Mouse (Mus musculus): ENCODE measurements around the gene Apba1. TPM values are rescaled to one million over a fixed set of nuclear protein-coding genes. Genes with fewer than 3 reads are reported as not detected.

Gene Apba1
- polyA plus RNA-seq, 1 experiment = 80.4 TPM

GRCm38 (mm10) chr19:23980598-23980997 is 221.9 kb downstream of the Apba1 start:
- Histone ChIP-seq H3K4me3 (replicated peaks; ENCODE audit: insufficient read depth, low read depth, low read length) (no peak overlapping the region), H3K27ac (ENCODE audit: insufficient read depth, low read length) (no peak overlapping the region), H3K27me3 (ENCODE audit: control insufficient read depth, insufficient read depth, low read length) (no peaks in the 10 kb centered on the region), H3K4me1 (ENCODE audit: control insufficient read depth, insufficient read depth, low read length) (no peaks in the 10 kb centered on the region)
- TF ChIP-seq CTCF (IDR thresholded peaks at IDR 0.05; ENCODE audit: borderline replicate concordance, insufficient read depth, low read depth, low read length) = no peak
- no peak for TF ChIP-seq POLR2A (IDR thresholded peaks at IDR 0.05; ENCODE audit: borderline replicate concordance, insufficient read depth, low read length)
- DNase-seq = no peak
- 50% methylated on average over 3 of the region's 3 CpGs for WGBS

- Histone ChIP-seq H3K4me1 (ENCODE audit: control insufficient read depth, insufficient read depth, low read length) (no peaks in the 10 kb centered on the region), H3K4me3 (replicated peaks; ENCODE audit: insufficient read depth, low read depth, low read length) (no peak overlapping the region), H3K27ac (ENCODE audit: insufficient read depth, low read length) (no peak overlapping the region), H3K27me3 (ENCODE audit: control insufficient read depth, insufficient read depth, low read length) (no peaks in the 10 kb centered on the region)
- 61% methylated on average over 6 of the region's 6 CpGs for WGBS
- TF ChIP-seq POLR2A (IDR thresholded peaks at IDR 0.05; ENCODE audit: borderline replicate concordance, insufficient read depth, low read length) (no peak), CTCF (IDR thresholded peaks at IDR 0.05; ENCODE audit: borderline replicate concordance, insufficient read depth, low read depth, low read length) (no peak)
- DNase-seq = no peak
Measured at GRCm38 (mm10) chr19:23984186-23984585, 225.5 kb downstream of the Apba1 start.

- no peaks in the 10 kb centered on the region for H3K4me1 ChIP-seq (ENCODE audit: control insufficient read depth, insufficient read depth, low read length)
- no peaks in the 10 kb centered on the region for H3K27me3 ChIP-seq (ENCODE audit: control insufficient read depth, insufficient read depth, low read length)
- TF ChIP-seq POLR2A (IDR thresholded peaks at IDR 0.05; ENCODE audit: borderline replicate concordance, insufficient read depth, low read length) = no peak
- no peak for TF ChIP-seq CTCF (IDR thresholded peaks at IDR 0.05; ENCODE audit: borderline replicate concordance, insufficient read depth, low read depth, low read length)
- H3K4me3 ChIP-seq (replicated peaks; ENCODE audit: insufficient read depth, low read depth, low read length) = no peak overlapping the region
- H3K27ac ChIP-seq (ENCODE audit: insufficient read depth, low read length) = no peak overlapping the region
- WGBS = 43% methylated on average over 2 of the region's 2 CpGs
- DNase-seq = no peak
Measured at GRCm38 (mm10) chr19:23987291-23987690, 228.6 kb downstream of the Apba1 start.

GRCm38 (mm10) chr19:23988166-23988565 is 229.5 kb downstream of the Apba1 start:
- no peak for DNase-seq
- Histone ChIP-seq H3K4me3 (replicated peaks; ENCODE audit: insufficient read depth, low read depth, low read length) (no peak overlapping the region), H3K27me3 (ENCODE audit: control insufficient read depth, insufficient read depth, low read length) (no peaks in the 10 kb centered on the region), H3K4me1 (ENCODE audit: control insufficient read depth, insufficient read depth, low read length) (no peaks in the 10 kb centered on the region), H3K27ac (ENCODE audit: insufficient read depth, low read length) (no peak overlapping the region)
- TF ChIP-seq POLR2A (IDR thresholded peaks at IDR 0.05; ENCODE audit: borderline replicate concordance, insufficient read depth, low read length) = no peak
- no peak for TF ChIP-seq CTCF (IDR thresholded peaks at IDR 0.05; ENCODE audit: borderline replicate concordance, insufficient read depth, low read depth, low read length)
- WGBS = 81% methylated on average over 4 of the region's 4 CpGs

- no peaks in the 10 kb centered on the region for H3K4me1 ChIP-seq (ENCODE audit: control insufficient read depth, insufficient read depth, low read length)
- WGBS = 58% methylated on average over 10 of the region's 10 CpGs
- DNase-seq = no peak
- H3K27me3 ChIP-seq (ENCODE audit: control insufficient read depth, insufficient read depth, low read length) = no peaks in the 10 kb centered on the region
- H3K27ac ChIP-seq (ENCODE audit: insufficient read depth, low read length) = no peak overlapping the region
- no peak overlapping the region for H3K4me3 ChIP-seq (replicated peaks; ENCODE audit: insufficient read depth, low read depth, low read length)
- no peak for TF ChIP-seq CTCF (IDR thresholded peaks at IDR 0.05; ENCODE audit: borderline replicate concordance, insufficient read depth, low read depth, low read length)
- no peak for TF ChIP-seq POLR2A (IDR thresholded peaks at IDR 0.05; ENCODE audit: borderline replicate concordance, insufficient read depth, low read length)
Measured at GRCm38 (mm10) chr19:23995766-23996399, 237.2 kb downstream of the Apba1 start.

Other genes starting within 250 kb of the Apba1 start
- gene 1700028P14Rik, start 106.1 kb upstream of the Apba1 start, polyA plus RNA-seq (2012; rRNA removed) = 1.5 and 1.6 TPM in 2 replicates
- 12.1 and 13.9 TPM in 2 replicates for gene Ptar1, start 71.5 kb upstream of the Apba1 start, polyA plus RNA-seq (2012; rRNA removed)

Data from cerebellum, adult 2 months (tissue).